Mouse (Mus musculus) stomach, embryonic 14.5 days (tissue): ENCODE measurements around the gene Fam184a. TPM values are rescaled to one million over a fixed set of nuclear protein-coding genes. Genes with fewer than 3 reads are reported as not detected.

Experiments used
- polyA plus RNA-seq: library from polyadenylated mRNA; unstranded; fragments of >200 nt; fragmentation: Nextera tagmentation; extraction: Ambion mirVana; gene quantifications from 2 replicates; pipeline ENCODE4 v1.2.1, GENCODE M21; 2014

Fam184a gene
- polyA plus RNA-seq, 1 experiment from 2014 or later, result 7.4 TPM

Other genes with a start within 250 kb of the Fam184a start
- gene Asf1a, start 154.4 kb downstream of the Fam184a start, polyA plus RNA-seq, result 119 and 123 TPM in 2 replicates
- 16.1 and 16.7 TPM in 2 replicates for gene Mcm9, start 120.7 kb downstream of the Fam184a start, polyA plus RNA-seq